Mouse (Mus musculus) G1E-ER4 (cell line): ENCODE results near the gene Slc2a9. TPM values are rescaled to one million over a fixed set of nuclear protein-coding genes. Genes with fewer than 3 reads are reported as not detected.

ENCODE experiments used
- GATA1 ChIP-seq: IDR thresholded peaks from one replicate; pipeline ENCODE4 v1.8.0; 2012; ENCODE audit warnings: low read length, inconsistent platforms
- polyA plus RNA-seq: library from polyadenylated mRNA; stranded (reverse); fragments of >175 nt; gene quantifications from 2 replicates; pipeline ENCODE4 v1.2.3, GENCODE M21; 2012

Gene Slc2a9
- polyA plus RNA-seq, 1 experiment, result 0.13 TPM

DNA sequence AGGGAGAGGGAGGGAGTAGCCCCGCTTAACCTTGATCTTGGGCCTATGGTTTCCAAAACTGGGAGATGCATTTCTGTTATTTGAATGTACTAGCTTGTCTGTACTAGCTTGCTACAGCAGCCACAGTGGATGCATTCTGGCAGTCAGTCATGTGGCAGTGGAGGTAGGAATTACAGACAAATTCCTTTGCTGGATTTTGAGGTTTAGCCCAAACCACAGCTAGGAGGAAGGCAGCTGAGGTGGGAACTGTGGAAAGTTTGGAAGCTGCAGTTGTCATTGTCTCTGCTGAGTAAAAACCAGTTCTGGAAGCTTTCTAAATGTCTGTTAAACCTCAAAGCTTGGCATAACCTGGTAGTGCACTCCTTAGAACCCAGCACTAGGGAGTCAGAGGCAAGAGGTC, 131.6 kb downstream of the Slc2a9 start:
- TF ChIP-seq GATA1, result no peak

DNA sequence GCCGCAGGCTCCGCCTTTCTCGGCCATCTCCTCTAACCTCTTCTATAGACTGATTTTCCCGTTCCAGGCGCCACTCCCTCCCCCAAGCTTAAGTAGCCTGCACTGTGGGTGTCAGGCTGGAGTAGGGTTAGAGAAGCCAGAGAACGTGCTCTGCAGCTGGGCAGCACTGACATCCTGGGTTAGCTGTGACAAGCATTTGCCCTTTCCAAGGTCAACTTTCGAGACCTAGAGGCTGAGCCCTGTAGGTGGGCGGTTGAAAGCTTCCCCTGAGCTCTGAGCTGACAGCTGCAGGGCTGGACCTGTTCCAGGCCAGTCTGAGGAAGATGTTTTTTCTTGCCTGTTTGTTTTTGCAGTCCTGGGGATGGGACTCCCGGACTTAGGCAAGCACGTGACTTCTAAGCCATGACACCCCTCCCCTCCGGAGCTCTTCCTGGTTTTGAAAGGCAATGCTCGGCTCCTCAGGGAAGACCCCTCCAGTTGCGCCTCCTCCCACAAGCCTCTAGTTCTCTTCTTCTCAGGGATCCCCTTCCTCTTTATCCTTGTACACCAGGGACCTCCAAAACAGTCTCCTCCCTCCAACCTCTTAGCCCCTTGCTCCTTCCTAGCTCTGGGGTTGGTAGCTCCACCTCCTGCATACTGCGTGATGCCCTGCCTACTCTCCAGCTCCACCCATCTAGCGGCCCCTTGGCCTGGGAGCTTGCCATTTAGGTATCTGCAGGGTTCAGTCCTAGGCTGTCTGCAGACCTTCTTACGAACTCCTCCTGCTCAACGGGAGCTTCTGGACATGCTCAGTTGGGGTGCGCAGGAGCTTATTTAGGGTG, 136.1 kb downstream of the Slc2a9 start:
- TF ChIP-seq GATA1, result no peak

DNA sequence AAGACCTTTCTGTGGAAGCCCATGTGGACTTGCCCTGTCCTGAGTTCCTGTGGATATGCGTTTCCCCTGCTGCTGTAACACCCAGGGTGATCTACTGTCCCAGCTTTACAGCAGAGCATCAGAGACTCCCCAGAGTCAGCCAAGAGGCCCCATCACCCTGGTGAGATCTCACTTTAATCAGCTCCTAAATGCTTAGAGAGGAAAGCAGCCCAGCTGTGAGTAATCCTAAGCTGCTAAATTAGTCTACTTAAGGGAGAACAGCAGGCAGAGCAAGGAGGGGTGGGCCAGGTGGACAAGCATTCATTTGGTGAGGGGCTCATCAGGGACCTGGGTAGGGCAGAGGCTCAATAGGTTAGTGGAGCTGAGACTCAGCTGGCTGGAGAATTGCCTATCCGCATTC, 137.4 kb downstream of the Slc2a9 start:
- TF ChIP-seq GATA1, result no peak

DNA sequence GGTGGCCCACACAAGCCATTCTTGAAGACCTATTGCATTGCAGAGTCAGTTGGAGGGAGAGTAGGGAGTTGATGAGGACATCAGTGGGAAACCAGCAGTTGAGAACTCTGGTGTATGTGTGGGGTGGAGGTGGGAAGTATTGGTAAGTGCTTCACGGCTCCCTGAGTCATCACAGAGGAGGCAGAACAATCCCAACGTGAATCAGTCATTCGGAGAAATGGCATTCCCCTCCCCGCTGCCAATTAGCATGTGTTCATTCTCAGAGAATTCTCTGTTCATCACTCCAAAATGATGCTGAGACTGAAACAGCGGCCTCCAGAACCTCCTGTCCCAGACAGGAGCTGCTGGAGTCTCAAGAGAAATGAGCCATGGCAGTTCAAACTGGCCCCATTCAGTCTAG, 138.5 kb downstream of the Slc2a9 start:
- TF ChIP-seq GATA1, result no peak

DNA sequence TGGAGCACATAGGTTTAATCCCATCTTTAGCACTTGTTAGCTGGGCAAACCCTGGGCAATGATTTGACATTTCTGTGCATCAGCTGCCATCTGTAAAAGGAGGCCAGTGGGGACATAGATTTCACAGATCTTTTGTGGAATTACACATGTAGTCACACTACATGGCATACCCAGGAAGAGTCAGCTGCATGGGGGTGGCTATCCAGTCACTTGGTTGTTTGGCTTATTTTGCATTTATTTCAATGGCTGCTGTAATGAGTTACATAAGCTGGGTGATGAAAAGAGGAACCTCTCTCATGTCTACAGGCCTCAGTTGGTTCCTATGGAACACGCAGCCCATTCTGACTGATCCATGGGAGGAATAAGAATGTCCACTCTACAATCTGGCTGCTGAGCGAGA, 143.2 kb downstream of the Slc2a9 start:
- TF ChIP-seq GATA1, result no peak

DNA sequence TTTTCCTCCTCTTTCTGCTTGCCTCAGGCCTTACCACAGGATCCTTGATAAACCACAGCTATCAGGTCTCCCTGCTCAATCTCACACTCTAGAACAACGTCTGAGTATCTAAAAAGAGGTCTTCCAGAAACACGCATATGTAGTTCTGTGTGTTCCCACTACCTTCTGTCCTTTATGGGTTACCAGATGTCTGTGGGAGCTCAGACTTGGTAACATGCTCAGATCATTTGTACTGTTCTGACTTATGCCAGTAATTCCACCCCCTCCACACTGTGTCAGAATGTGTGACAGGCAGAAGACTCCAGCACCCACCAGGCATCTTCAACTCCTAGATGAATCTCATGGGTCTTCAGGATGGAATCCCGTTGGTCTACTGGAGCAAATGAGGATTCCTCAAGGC, 146.0 kb downstream of the Slc2a9 start:
- TF ChIP-seq GATA1, result no peak

DNA sequence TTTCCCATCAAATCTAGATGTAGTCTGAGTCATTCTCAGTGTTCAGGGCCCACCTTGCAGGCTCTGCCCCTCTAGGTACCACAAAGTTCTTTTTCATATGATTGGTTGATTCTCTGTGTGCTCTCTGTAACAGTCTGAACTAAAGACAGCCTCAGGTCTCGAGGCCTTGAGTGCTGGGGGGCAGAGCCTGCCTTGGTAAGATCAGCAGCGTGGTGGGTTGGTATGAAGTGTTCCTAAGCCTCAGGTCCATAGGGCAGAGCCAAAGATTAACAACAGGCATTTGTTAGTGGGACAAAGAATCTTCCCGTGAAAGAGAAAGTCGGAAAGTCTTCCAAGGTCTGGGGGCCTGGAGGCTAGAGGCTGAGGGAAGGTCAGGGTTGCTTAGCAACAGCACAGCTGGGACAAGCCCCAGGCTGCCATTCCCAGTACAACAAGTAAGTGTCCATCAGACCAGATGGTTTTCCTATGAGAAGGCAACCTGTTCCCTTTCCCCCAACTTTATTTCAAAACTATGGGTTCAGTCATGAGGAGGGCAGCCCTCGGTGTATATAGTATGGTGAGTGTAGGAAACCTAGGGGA, 152.5 kb downstream of the Slc2a9 start:
- TF ChIP-seq GATA1, result no peak

DNA sequence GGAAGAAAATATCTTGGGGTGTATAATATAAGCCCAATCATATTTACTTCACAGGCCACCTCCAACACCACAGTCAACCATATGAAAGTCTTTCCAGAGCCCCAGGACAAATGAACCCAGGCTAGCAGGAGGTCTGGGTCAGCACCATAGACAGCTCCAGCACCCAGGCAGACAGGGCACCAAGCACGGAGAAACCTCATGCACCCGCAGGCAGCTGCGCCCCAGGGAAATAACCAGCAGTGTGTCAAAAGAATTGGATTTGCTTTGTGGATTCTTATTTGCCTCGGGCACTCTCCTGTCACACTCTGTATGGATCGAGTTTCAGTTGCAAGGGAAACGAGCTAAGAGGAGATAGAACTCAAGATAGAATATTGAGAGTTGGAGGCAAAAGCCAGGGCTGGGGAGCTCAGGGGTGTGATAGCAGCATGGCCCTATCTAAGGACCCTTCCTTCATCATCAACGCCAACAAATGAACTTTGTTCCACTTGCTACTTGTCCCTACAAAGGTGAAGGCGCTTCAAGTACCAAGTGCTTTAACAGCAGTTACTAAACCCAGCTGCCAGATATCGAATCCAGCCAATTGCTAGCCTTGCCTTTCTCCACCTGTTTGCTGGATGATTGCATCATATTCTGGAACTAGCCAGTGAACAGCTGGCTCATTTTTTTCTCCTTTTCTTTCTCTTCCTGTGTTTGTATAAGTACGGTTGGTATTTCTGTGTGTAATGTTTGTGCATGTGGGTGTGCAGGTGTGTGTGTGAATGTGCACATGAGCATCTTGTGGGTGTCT, 156.1 kb downstream of the Slc2a9 start:
- TF ChIP-seq GATA1, result no peak

DNA sequence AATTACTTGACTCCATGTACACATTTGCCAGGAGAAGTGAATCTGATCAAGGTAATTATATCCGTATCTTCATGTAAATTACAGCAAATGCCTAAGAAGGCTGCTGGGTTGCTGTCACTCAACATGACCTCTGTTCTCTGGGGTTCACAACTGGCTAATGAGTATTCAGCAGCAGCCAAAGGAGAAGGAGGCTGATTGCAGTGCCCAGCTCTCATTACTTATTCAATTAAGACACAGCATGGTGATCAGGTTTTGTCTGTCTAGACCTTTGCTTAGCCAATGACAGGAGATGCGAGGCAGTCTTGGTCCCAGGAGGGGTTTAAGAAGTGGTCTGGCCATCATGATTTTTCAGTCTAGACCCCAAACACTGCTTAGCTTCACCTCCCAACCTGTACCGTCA, 159.8 kb downstream of the Slc2a9 start:
- TF ChIP-seq GATA1, result no peak

DNA sequence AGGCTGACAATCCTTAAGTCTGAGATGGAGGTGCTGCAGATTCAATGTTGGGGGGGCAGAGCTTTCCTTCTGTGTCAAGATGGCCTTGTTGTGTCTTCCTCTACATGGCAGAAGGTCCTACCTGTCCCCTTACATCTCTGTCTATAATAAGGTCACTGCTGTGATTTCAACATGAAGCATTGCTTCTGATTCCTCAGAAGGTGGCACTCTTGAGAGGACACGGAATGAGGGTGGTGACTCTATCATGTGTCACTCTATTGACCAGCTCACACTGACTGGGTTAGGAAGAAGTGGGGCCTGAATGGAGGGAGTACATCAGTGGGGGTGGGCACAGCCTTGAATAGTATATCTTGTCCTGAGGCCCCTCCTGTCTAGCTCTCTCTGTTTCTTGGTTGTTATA, 168.4 kb downstream of the Slc2a9 start:
- TF ChIP-seq GATA1, result no peak

DNA sequence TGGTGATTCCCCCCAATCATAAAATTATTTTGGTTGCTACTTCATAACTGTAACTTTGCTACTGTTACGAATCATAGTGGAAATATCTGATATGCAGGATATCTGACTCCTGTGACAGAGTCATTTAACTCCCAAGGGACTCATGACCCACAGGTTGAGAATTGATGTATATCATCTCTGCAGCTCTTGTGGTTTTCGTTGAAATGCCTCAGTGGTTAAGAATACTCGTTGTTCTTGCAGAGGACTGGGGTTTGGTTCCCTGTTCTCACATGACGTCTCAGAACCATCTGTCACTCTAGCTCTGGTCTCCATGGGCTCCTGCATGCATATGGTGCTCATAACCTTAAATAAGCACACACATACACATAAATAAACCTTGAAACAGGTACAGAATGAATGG, 169.6 kb downstream of the Slc2a9 start:
- no peak for TF ChIP-seq GATA1

DNA sequence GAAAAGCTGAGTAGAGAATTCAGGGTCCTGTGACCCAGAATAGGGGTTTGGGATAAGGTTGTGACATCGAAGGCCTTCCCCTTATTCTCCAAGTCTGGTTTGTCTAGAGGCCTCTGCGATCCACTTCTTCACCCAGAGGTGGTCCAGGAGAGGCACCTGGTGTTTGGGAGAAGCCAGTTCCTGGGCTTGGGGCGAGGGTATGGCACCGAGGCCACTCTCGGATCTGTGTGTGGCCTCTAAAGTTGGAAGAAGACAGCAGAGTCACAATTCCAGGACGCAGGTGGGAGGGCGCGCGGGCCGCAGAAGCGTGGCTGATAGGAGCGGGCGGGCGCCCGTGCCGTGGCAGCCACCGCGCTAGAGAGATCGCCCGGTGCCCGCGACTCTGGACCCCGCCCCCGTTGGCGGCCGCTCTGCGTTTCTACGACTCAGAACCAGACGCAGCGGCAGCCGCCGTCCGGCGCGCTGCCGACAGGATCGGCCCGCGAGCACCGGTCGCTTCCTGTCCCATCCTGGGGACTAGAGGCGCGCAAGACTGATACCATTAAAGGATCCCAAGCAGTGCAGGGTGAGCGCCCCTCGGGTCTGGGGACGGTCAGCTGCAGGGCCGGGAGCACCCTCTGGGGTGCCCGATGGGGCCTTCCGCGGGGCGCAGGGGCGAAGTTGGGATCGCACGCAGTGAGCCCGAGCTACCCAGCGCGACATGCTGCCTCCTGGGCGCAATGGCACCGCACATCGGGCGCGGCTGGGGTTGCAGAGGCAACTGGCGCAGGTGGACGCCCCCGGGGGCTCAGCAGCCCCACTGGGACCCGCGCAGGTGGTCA, 183.8 kb downstream of the Slc2a9 start, which contains the start of gene Drd5:
Gene Drd5 (plus strand): TSS at position 402 of the 821 bp plus-strand sequence.
- TF ChIP-seq GATA1, result no peak

DNA sequence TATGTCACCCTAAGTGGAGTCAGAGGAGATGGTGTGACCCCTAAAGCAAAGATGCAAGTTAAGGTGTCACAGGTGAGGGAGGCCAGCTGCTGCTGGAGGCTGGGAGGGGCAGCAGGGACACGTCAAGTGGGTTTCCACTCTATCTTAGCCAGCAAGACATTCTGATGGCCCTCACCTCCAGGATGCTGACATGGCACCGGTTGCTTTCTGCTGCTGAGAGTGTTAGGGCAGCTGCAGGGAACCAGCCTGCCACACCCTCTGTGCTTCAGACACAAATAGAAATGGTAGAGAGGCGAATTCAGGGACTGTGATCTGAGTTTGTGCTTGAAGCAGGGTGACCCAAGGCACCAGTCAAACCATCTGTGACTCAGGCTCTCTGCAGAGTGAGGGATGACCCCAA, 193.1 kb downstream of the Slc2a9 start:
- TF ChIP-seq GATA1, result no peak

DNA sequence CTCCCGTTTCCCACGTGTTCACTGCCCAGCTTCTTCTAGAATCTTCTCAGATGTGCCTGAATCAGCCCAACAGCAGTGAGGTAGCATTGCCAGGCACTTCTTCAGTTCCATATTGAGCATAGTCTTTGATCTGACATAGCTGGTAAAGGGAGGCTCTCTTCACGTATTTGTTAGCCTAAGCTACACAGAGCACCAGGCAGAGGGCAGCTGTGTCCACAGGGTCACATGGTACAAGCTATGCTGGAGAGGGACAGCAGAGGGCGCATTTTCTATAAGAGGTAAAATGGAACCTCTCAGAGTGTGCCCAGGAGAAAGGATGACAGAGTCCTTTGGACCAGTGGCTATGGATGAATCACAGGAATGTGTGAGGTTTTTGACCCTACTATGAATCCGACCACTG, 194.1 kb downstream of the Slc2a9 start:
- no peak for TF ChIP-seq GATA1

DNA sequence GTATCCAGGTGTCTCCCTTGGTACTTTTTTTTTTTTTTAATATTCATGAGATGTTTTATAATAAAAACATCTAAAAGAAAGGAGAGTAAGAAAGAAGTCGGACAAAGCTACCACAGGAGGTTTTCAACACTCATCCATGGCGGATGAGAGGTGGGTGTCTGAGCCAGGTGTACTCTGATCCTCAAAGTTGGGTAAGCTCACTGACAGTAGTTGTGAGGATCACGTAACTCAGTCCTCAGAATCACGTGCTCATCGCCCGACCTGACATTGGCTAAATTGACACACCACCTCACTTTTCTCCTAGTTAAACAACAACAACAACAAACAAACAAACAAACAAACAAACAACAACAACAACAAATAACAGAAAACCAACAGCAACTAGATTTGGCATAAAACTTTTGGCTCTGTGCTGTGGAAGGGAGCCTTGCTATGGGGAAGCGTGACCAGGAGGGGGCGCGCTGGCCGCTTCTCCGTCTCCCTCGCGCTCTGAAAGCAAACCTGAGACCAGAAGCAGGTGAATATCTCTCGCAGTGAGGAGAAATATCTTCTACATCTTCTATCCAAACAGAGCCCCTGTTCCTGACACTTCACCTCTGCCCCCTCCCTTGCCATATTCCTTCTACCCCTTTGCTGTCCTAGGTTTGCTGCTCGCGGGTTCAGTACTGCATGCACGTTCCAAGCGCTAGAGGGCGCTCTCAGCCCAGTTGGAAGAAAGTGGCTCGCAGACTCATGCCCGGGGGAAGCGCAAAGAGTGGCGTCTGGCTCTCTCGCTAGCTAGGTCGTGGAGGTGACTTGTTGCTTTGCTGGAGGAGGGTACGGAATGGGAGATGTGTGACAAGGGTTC, 195.5 kb downstream of the Slc2a9 start:
- TF ChIP-seq GATA1, result no peak

DNA sequence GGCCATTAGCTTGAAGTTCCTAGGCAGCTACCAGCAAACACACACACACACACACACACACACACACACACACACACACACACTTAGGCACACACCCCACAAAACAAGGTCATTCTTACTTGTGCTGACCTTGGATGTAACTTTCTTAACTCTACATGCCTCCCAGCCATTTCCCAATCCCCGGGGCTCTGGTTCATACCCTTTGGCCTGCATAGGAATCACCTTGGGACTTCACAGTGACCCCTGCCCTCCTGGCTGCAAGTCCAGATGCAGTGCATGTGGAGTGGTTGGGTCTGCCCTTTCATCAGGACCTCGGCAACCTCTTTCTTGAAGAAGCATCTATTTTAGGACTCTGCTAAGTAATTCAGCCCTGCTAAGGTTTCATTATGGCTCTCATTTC, 197.7 kb downstream of the Slc2a9 start:
- no peak for TF ChIP-seq GATA1
